Mouse (Mus musculus): Measurements from ENCODE around the gene Hipk1.

The Hipk1 gene

DNA sequence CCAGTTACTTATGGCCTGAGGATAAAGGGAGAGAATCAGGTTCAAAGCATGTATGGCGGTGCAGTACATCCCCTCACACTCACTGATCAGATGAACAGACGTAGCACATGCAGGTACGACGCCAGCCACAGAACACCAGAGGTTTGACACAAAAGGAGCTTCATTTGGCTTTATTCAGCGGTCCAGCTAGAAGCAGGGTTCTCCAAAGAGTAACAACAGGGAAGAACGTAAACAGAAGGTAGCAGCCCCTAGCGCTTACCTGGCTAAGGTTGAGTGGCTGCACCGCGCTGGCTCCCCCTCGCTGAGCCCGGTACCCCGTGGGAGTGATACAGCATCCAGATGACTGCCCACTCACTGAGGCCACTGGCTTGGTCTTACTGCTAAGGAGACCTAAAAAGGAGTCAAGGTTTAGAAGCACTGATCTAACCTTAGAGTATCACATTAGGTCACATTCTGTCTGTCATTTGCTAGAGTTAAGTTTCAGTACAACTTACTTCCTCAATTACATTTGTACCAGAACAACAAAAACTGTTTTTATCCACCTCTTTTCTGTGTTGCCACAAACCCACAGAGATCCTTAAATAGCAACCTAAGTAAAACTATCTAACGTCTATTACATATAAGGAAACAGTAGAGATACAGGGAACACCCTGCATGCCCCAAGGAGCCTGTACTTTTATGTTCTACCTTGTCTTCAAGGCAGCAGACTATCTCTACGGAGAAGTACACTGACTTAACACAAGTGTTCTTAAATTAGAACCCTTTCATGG lies 46.2 kb downstream of the Hipk1 start:
- DNase-seq (ENCODE audit: low read depth): peak; percentile 18

DNA sequence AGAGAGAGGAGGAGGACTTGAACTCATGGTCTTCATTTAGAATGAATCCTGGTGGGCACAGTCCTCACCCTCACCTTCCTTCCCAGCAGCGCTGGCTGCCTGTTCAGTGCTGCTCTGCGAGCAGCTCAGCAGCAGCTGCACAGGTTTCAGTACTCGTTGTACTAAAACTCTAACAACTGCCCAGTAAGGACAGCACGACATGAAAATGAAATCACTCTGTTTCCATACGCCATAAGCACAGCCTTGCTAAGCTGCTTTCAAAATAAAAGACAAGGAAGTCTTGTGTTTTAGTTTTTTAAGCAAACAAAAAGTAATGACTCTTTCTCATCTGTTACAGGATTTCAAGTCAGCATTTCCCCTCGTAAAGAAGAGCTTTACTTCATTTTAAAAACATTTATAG lies 48.2 kb downstream of the Hipk1 start:
- DNase-seq (ENCODE audit: low read depth): no peak

DNA sequence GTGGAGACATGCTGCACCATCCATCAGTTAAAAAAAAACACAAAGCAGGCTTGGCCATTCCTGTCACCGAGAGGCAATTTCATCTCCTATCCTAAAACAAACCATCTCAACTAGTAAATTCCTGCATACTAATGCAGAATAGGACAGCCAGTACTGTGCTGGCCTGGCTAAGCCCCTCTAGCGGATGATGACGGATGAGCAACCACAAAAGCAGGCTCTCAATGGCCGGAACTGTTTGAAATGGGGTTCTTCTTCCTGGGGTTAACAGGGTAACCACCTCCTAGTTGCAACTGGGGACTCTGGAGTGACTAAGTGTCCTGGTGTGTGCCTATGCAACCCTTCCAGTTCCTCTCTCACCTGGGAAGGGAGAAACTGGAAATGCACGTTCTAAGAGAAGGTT lies 51.0 kb downstream of the Hipk1 start:
- DNase-seq (ENCODE audit: low read depth): no peak

DNA sequence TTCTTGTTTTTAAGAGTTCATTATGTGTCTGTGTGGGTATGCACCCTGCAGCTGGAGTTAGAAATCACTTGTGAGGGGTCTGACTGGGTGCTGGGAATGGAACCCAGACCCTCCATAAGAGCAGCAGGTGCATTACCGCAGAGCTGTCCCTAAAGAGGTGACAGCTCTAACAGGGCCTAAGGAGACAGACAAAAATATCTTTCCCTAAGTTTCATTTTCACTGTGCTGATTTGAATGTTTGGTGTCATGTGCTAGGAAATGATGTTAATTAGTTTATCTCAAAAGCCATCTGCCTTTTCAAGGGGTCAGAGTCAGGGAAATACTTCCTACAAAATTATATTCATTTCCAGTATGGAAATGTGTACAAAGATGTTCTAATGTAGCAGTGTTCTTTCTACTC lies 52.0 kb downstream of the Hipk1 start, which contains the start of gene Gm10964:
Gm10964 (plus strand) TSS at position 38 of the 400 bp plus-strand sequence.
- DNase-seq (ENCODE audit: low read depth): no peak

DNA sequence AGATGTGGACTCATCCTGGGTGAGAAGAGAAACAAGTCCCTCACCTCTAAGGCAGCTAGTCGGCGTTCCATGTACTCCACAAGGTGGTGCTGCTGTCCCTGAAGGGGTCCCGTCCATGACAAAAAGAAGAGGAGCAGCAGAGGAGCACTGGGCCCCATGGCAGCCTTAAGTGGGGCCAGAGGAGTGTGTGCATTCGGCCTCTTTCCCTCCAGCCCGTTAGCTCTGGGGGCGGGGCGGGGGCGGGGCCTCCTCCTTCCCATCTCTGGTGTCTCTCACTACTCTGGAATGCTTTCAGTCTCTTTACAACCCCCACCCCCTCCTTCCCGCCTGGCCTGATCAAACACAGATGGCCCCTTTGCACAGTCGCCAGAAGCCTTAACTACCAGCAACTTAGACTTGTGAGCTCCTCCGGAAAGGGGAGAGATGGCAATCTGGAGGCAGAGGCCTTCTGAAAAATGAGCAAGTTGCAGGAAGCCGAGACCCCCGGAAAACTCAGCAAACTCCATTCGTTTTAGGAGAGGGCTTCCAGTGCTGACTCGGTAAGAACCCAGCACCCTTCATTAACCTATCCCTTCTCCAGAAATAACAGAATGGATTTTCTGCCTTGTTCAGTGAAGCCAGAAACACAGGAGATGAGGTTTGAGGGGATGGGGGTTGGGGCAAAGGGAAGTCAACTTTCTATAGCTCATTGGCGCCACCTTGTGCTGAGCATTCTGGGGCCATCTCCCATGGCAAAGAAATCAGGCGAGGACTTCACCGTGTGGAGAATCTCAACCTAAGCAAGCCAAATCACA lies 53.4 kb downstream of the Hipk1 start, which contains the start of gene Olfml3:
Olfml3 (minus strand) TSS at position 224 of the 794 bp plus-strand sequence.
- DNase-seq (ENCODE audit: low read depth): peak; percentile 86

- no peak for DNase-seq (ENCODE audit: low read depth)
Measured at GRCm38 (mm10) chr3:103737061-103737754, 54.2 kb downstream of the Hipk1 start.

- DNase-seq (ENCODE audit: low read depth): no peak
Measured at GRCm38 (mm10) chr3:103735776-103736600, 55.4 kb downstream of the Hipk1 start.

GRCm38 (mm10) chr3:103734696-103735519 lies 56.5 kb downstream of the Hipk1 start:
- DNase-seq (ENCODE audit: low read depth): no peak

DNA sequence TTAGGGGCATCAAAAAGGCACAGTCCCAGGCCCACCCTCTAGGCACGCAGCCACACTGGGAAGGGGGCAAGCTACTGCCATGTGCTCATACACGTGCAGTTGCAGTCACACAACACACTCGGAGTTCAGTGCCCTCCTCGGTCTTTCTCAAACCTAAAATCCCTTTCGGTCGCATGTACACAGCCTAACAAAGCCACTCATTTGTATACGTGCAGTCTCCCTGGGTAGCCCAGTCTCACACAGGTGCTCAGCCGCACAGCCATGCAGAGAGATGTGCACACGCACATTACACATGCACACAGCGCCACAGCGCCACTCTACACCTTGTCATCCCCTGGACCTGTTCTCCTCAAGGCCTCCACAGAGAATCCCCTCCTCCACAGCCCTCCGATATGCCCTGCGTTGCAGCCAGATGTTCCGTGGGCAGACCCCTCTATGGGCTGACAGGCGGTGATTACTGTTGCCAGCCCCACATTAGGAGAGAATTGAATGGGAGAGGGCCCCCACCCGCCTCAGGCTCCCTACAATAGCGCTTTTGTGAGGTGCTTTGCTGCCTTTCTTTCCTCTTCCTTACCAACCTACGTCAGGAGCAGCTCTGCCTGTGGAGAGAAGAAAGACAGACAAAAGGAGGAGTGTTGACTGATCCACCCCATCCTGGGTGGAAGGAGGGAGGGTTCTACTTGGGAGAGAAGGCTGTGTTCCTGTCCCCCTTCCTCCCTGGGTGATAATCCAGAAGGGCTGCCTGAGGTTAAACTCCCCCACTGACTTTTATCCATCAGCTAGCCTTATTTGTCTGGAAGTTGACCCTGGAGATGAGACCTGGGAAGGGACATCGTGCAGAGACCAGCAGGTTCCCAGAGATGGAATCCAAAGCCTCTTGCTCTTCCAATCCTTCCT lies 57.3 kb downstream of the Hipk1 start:
- no peak for DNase-seq (ENCODE audit: low read depth)

DNA sequence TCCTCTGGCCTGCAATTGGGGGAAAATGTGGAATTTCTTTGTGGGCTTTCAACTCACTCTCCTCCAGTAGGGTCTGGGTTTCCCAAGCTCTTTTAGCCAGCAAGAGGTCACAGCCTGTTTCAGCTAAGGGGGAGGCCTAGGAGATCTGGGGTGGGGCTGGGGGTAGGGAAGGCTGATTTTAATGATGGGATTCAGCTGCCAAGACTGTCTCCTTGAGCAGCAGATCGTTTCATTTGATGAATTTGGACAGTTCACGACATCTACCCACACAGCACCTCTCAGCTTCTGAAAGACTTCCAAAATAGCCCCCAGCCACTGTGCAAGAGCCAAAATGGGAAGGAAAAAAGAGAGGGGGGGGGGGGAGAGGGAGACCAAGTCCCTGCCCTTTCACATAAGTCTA lies 58.2 kb downstream of the Hipk1 start:
- no peak for DNase-seq (ENCODE audit: low read depth)

DNA sequence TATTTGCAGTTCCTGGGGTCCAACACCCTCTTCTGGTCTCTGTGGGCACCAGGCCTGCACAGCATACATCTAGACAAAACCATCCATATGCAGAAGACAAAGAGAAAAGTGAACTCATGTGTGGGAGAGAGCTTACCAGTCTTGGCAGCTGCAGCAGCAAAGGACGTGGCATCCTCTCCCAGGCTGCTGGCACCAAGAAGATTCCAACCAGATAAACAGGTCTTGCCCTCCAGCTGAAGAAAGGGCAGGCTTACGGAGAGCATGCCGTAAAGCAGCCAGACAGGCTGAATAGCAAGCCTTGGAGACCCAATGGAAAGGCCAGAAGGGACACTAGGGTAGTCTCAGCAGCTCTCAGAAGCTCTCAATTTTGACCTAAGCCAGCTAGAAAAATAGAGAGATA lies 59.2 kb downstream of the Hipk1 start:
- no peak for DNase-seq (ENCODE audit: low read depth)

GRCm38 (mm10) chr3:103729850-103730249 lies 61.5 kb downstream of the Hipk1 start:
- no peak for DNase-seq (ENCODE audit: low read depth)

GRCm38 (mm10) chr3:103727813-103728326 lies 63.5 kb downstream of the Hipk1 start:
- DNase-seq (ENCODE audit: low read depth): no peak

GRCm38 (mm10) chr3:103726642-103727041 lies 64.7 kb downstream of the Hipk1 start:
- no peak for DNase-seq (ENCODE audit: low read depth)

GRCm38 (mm10) chr3:103724137-103724536 lies 67.2 kb downstream of the Hipk1 start:
- DNase-seq (ENCODE audit: low read depth): peak; percentile 14

GRCm38 (mm10) chr3:103718728-103719127 lies 72.6 kb downstream of the Hipk1 start:
- no peak for DNase-seq (ENCODE audit: low read depth)

- DNase-seq (ENCODE audit: low read depth): no peak
Measured at GRCm38 (mm10) chr3:103716774-103717760, 74.3 kb downstream of the Hipk1 start.

Measured in 416B (cell line).